Mouse (Mus musculus): ENCODE data around the gene Papola.
A peak's percentile ranks its signal among the peaks of the same experiment; 100 is the strongest.

The Papola gene

GRCm38 (mm10) chr12:105863436-105863835, 78.9 kb downstream of the Papola start:
- DNase-seq (ENCODE audit: low spot score) = no peak

GRCm38 (mm10) chr12:105867646-105868045, 83.2 kb downstream of the Papola start:
- no peak for DNase-seq (ENCODE audit: low spot score)

- DNase-seq (ENCODE audit: low spot score) = no peak
These were observed 84.7 kb downstream of the Papola start for GRCm38 (mm10) chr12:105869242-105869641.

- no peak for DNase-seq (ENCODE audit: low spot score)
These were observed 85.2 kb downstream of the Papola start for GRCm38 (mm10) chr12:105869696-105870095.

- no peak for DNase-seq (ENCODE audit: low spot score)
These were observed 88.8 kb downstream of the Papola start for GRCm38 (mm10) chr12:105873283-105873682.

GRCm38 (mm10) chr12:105875112-105875511, 90.6 kb downstream of the Papola start:
- DNase-seq (ENCODE audit: low spot score) = peak; percentile 34

GRCm38 (mm10) chr12:105876521-105876920, 92.0 kb downstream of the Papola start:
- DNase-seq (ENCODE audit: low spot score) = no peak

GRCm38 (mm10) chr12:105876931-105877330, 92.4 kb downstream of the Papola start:
- no peak for DNase-seq (ENCODE audit: low spot score)

- no peak for DNase-seq (ENCODE audit: low spot score)
These were observed 94.3 kb downstream of the Papola start for GRCm38 (mm10) chr12:105878746-105879145.

- DNase-seq (ENCODE audit: low spot score) = no peak
These were observed 99.5 kb downstream of the Papola start for GRCm38 (mm10) chr12:105883799-105884514.

GRCm38 (mm10) chr12:105884515-105885323, 100.2 kb downstream of the Papola start:
- no peak for DNase-seq (ENCODE audit: low spot score)

All from embryo, embryonic 10.5 days (tissue).